Mouse (Mus musculus): ENCODE measurements at regions not wholly inside any gene's neighbourhood (a gene's known extent, or its start where the extent isn't known, plus 50 kb on each side); places are given as distances from the start of the nearest gene placed in this dataset. TPM values are rescaled to one million over a fixed set of nuclear protein-coding genes. Genes with fewer than 3 reads are reported as not detected.
"Not testable (repeated sequence)": the region's sequence is repeated elsewhere in the genome, so short reads cannot be mapped to it uniquely, and the experiment has no call there.

- no peaks in the 10 kb centered on the region for H3K9me3 ChIP-seq (replicated peaks; ENCODE audit: control insufficient read depth, low read length, poor library complexity, severe bottlenecking)
- no peak overlapping the region for H3K4me3 ChIP-seq (ENCODE audit: low read depth, low read length)
- H3K36me3 ChIP-seq (ENCODE audit: control insufficient read depth, insufficient read depth, low read length), result no peaks in the 10 kb centered on the region
- peaks cover 2% of the 10 kb centered on the region; the same call in 1 of the 2 replicates for H3K4me1 ChIP-seq (ENCODE audit: control insufficient read depth, insufficient read depth, low read length)
- no peak overlapping the region for H3K27ac ChIP-seq (ENCODE audit: low read length)
- H3K27me3 ChIP-seq (ENCODE audit: control insufficient read depth, insufficient read depth, low read depth, low read length), result no peaks in the 10 kb centered on the region
- H3K4me2 ChIP-seq (ENCODE audit: low read length), result no peak overlapping the region
- H3K9ac ChIP-seq (ENCODE audit: low read depth, low read length), result no peak overlapping the region
- 81% methylated on average over 5 of the region's 5 CpGs for WGBS
- no peak for ATAC-seq
These were observed 59.9 kb upstream of the Max start for GRCm38 (mm10) chr12:77021881-77022280.

- Histone ChIP-seq H3K4me2 (ENCODE audit: low read length) (no peak overlapping the region), H3K4me3 (ENCODE audit: low read depth, low read length) (no peak overlapping the region), H3K36me3 (ENCODE audit: control insufficient read depth, insufficient read depth, low read length) (no peaks in the 10 kb centered on the region), H3K4me1 (ENCODE audit: control insufficient read depth, insufficient read depth, low read length) (peaks cover 2% of the 10 kb centered on the region; the same call in 1 of the 2 replicates), H3K9me3 (replicated peaks; ENCODE audit: control insufficient read depth, low read length, poor library complexity, severe bottlenecking) (no peaks in the 10 kb centered on the region), H3K9ac (ENCODE audit: low read depth, low read length) (no peak overlapping the region), H3K27ac (ENCODE audit: low read length) (no peak overlapping the region), H3K27me3 (ENCODE audit: control insufficient read depth, insufficient read depth, low read depth, low read length) (no peaks in the 10 kb centered on the region)
- 67% methylated on average over 14 of the region's 14 CpGs for WGBS
- 0 out of 2 replicates have a peak, but pooled peaks have one; percentile 50 for ATAC-seq
These were observed 57.9 kb upstream of the Max start for GRCm38 (mm10) chr12:77019708-77020511.

DNA sequence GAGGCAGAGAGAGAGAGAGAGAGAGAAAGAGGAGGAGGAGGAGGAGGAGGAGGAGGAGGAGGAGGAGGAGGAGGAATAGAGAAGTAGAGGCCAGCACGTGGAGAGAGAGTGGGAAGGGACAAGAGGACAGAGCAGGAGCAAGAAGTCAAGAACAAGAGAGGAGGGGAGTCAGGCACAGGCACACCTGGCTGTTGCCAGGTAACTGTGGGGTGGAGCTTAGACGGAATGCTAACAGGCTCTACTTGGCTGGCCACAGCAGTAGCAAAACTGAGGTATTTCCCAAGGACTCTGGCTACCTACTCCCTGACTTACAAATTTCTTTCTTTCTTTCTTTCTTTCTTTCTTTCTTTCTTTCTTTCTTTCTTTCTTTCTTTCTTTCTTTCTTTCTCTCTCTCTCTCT is 57.1 kb upstream of the Max start:
- ATAC-seq; H3K9me3 ChIP-seq (replicated peaks; ENCODE audit: control insufficient read depth, low read length, poor library complexity, severe bottlenecking); H3K36me3 ChIP-seq (ENCODE audit: control insufficient read depth, insufficient read depth, low read length); H3K27ac ChIP-seq (ENCODE audit: low read length); H3K4me1 ChIP-seq (ENCODE audit: control insufficient read depth, insufficient read depth, low read length); H3K9ac ChIP-seq (ENCODE audit: low read depth, low read length); H3K4me3 ChIP-seq (ENCODE audit: low read depth, low read length); H3K27me3 ChIP-seq (ENCODE audit: control insufficient read depth, insufficient read depth, low read depth, low read length); H3K4me2 ChIP-seq (ENCODE audit: low read length): not testable (repeated sequence)
- WGBS, result 43% methylated on average over 2 of the region's 2 CpGs

GRCm38 (mm10) chr12:77018373-77018772 is 56.4 kb upstream of the Max start:
- no peaks in the 10 kb centered on the region for H3K27me3 ChIP-seq (ENCODE audit: control insufficient read depth, insufficient read depth, low read depth, low read length)
- H3K9me3 ChIP-seq (replicated peaks; ENCODE audit: control insufficient read depth, low read length, poor library complexity, severe bottlenecking), result no peaks in the 10 kb centered on the region
- no peak overlapping the region for H3K4me2 ChIP-seq (ENCODE audit: low read length)
- no peaks in the 10 kb centered on the region for H3K36me3 ChIP-seq (ENCODE audit: control insufficient read depth, insufficient read depth, low read length)
- no peak overlapping the region for H3K4me3 ChIP-seq (ENCODE audit: low read depth, low read length)
- WGBS, result 86% methylated on average over 6 of the region's 6 CpGs
- no peak for ATAC-seq
- H3K9ac ChIP-seq (ENCODE audit: low read depth, low read length), result no peak overlapping the region
- H3K4me1 ChIP-seq (ENCODE audit: control insufficient read depth, insufficient read depth, low read length), result peaks cover 2% of the 10 kb centered on the region; the same call in 1 of the 2 replicates
- H3K27ac ChIP-seq (ENCODE audit: low read length), result no peak overlapping the region

GRCm38 (mm10) chr12:77014908-77015307 is 52.9 kb upstream of the Max start:
- H3K4me3 ChIP-seq (ENCODE audit: low read depth, low read length), result no peak overlapping the region
- H3K9me3 ChIP-seq (replicated peaks; ENCODE audit: control insufficient read depth, low read length, poor library complexity, severe bottlenecking), result no peaks in the 10 kb centered on the region
- no peaks in the 10 kb centered on the region for H3K4me1 ChIP-seq (ENCODE audit: control insufficient read depth, insufficient read depth, low read length)
- H3K36me3 ChIP-seq (ENCODE audit: control insufficient read depth, insufficient read depth, low read length), result no peaks in the 10 kb centered on the region
- no peak overlapping the region for H3K9ac ChIP-seq (ENCODE audit: low read depth, low read length)
- no peak overlapping the region for H3K27ac ChIP-seq (ENCODE audit: low read length)
- ATAC-seq, result no peak
- no peak overlapping the region for H3K4me2 ChIP-seq (ENCODE audit: low read length)
- H3K27me3 ChIP-seq (ENCODE audit: control insufficient read depth, insufficient read depth, low read depth, low read length), result no peaks in the 10 kb centered on the region
- WGBS, result 84% methylated on average over 2 of the region's 2 CpGs

Small RNAs in the stretch of these regions (microRNA-seq; reads per million reads assigned to microRNA genes)
- not detected for gene Gm22696
